Mouse (Mus musculus) kidney, postnatal 0 days (tissue): ENCODE data around the gene Cwh43. TPM values are rescaled to one million over a fixed set of nuclear protein-coding genes. Genes with fewer than 3 reads are reported as not detected.

ENCODE experiments used
- ATAC-seq: fragments of 200-750 bp; cut with Nextera tagmentation; replicated peaks from 2 replicates; pipeline ENCODE4 v1.8.0; 2017; ENCODE audit warnings: low read depth, moderate number of reproducible peaks, moderate TSS enrichment, moderate library complexity; ENCODE audit not compliant: low FRiP score
- DNase-seq: peaks from one replicate; pipeline ENCODE4 v3.0.0-alpha.2; 2016; ENCODE audit warnings: low spot score
- H3K27ac ChIP-seq: fragments of 300-500 bp; sonication (generic); 2 replicates; pipeline ENCODE4 v1.5.1; 2014; ENCODE audit warnings: mild to moderate bottlenecking
- H3K27me3 ChIP-seq: fragments of 300-500 bp; sonication (generic); 2 replicates; pipeline ENCODE4 v1.6.1; 2014; ENCODE audit warnings: low read length, mixed read lengths; ENCODE audit not compliant: insufficient read depth
- H3K36me3 ChIP-seq: fragments of 300-500 bp; sonication (generic); 2 replicates; pipeline ENCODE4 v1.6.1; 2014; ENCODE audit warnings: low read length, mixed read lengths; ENCODE audit not compliant: insufficient read depth
- H3K4me1 ChIP-seq: fragments of 300-500 bp; sonication (generic); replicated peaks from 2 replicates; pipeline ENCODE4 v1.6.1; 2014; ENCODE audit warnings: antibody characterized with exemption, low read length, mixed read lengths; ENCODE audit not compliant: insufficient read depth
- H3K4me2 ChIP-seq: fragments of 300-500 bp; sonication (generic); 2 replicates; pipeline ENCODE4 v1.6.1; 2014; ENCODE audit warnings: mild to moderate bottlenecking, low read length, moderate library complexity, mixed read lengths
- H3K4me3 ChIP-seq: fragments of 300-500 bp; sonication (generic); replicated peaks from 2 replicates; pipeline ENCODE4 v1.5.1; 2014; ENCODE audit warnings: low read depth, low read length
- H3K9ac ChIP-seq: fragments of 300-500 bp; sonication (generic); 2 replicates; pipeline ENCODE4 v1.6.1; 2014; ENCODE audit warnings: low read depth, low read length
- H3K9me3 ChIP-seq: fragments of 300-500 bp; sonication (generic); replicated peaks from 2 replicates; pipeline ENCODE4 v1.6.1; 2016; ENCODE audit warnings: low read length, inconsistent platforms, mixed read lengths
- CTCF ChIP-seq: IDR thresholded peaks from 2 replicates; pipeline ENCODE4 v1.5.1; 2016; ENCODE audit warnings: antibody characterized with exemption, low read depth, mild to moderate bottlenecking, moderate library complexity
- WGBS: fragments of 180-500 bp; shearing (Covaris S2); extraction: QIAGEN DNeasy Blood & Tissue Kit; methylation state at CpG from one replicate; pipeline ENCODE4 v1.1.7; 2014; 5-methylcytosine and 5-hydroxymethylcytosine counted together
- polyA plus RNA-seq: library from polyadenylated mRNA; unstranded; fragments of >200 nt; fragmentation: Nextera tagmentation; extraction: Ambion mirVana; gene quantifications from 2 replicates; pipeline ENCODE4 v1.2.1, GENCODE M21; 2015

Cwh43 gene
- polyA plus RNA-seq, 1 experiment from 2014 or later = 5.9 TPM

- Histone ChIP-seq H3K9ac (no peak overlapping the region), H3K4me3 (no peak overlapping the region), H3K27ac (no peak overlapping the region), H3K4me1 (no peaks in the 10 kb centered on the region), H3K27me3 (no peaks in the 10 kb centered on the region), H3K4me2 (no peak overlapping the region), H3K9me3 (no peaks in the 10 kb centered on the region), H3K36me3 (no peaks in the 10 kb centered on the region)
- DNase-seq (no peak), ATAC-seq (no peak)
- TF ChIP-seq CTCF = no peak
- 90% methylated on average over 2 of the region's 2 CpGs for WGBS
Measured at GRCm38 (mm10) chr5:73364107-73364864, 41.6 kb upstream of the Cwh43 start.

GRCm38 (mm10) chr5:73367906-73368305 is 38.0 kb upstream of the Cwh43 start:
- no peak for DNase-seq
- H3K4me3 ChIP-seq = no peak overlapping the region
- 80% methylated on average over 4 of the region's 4 CpGs for WGBS

GRCm38 (mm10) chr5:73368845-73369447 is 36.9 kb upstream of the Cwh43 start:
- Histone ChIP-seq H3K9ac (no peak overlapping the region), H3K9me3 (no peaks in the 10 kb centered on the region), H3K36me3 (no peaks in the 10 kb centered on the region), H3K4me3 (no peak overlapping the region), H3K4me1 (no peaks in the 10 kb centered on the region), H3K27ac (no peak overlapping the region), H3K4me2 (no peak overlapping the region), H3K27me3 (no peaks in the 10 kb centered on the region)
- TF ChIP-seq CTCF = no peak
- WGBS = 75% methylated on average over 10 of the region's 10 CpGs
- ATAC-seq = no peak
- no peak for DNase-seq

More at GRCm38 (mm10) chr5:73367906-73368305, 38.0 kb upstream of the Cwh43 start:
- H3K4me1 ChIP-seq = no peaks in the 10 kb centered on the region
- no peak overlapping the region for H3K4me2 ChIP-seq
- no peak for ATAC-seq
- H3K9ac ChIP-seq = no peak overlapping the region
- no peak for TF ChIP-seq CTCF
- no peak overlapping the region for H3K27ac ChIP-seq
- no peaks in the 10 kb centered on the region for H3K36me3 ChIP-seq
- H3K27me3 ChIP-seq = no peaks in the 10 kb centered on the region
- no peaks in the 10 kb centered on the region for H3K9me3 ChIP-seq

DNA sequence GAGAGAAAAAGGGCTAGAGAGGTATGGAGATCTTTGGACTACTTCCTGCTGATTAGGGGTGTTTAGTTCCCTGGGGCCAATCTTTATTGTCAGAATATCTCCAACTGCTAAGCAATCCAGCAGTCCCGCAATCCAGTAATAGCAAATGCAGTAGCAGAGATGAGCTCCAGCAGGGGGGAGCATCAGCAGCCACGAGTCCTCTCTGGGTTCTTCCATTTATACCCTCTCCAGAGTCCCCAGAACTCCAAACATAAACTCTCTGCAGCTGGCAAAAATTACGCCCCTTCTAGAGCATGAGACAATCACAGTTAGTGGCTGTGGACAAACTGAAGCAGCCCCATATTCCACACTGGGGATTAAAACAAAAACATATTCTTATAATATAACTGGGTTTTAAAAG is 36.1 kb upstream of the Cwh43 start:
- Histone ChIP-seq H3K9ac (no peak overlapping the region), H3K27me3 (no peaks in the 10 kb centered on the region), H3K4me2 (no peak overlapping the region), H3K36me3 (no peaks in the 10 kb centered on the region), H3K4me3 (no peak overlapping the region), H3K9me3 (no peaks in the 10 kb centered on the region), H3K27ac (no peak overlapping the region), H3K4me1 (no peaks in the 10 kb centered on the region)
- no peak for TF ChIP-seq CTCF
- WGBS = 65% methylated on average over 3 of the region's 3 CpGs
- DNase-seq = no peak
- ATAC-seq = no peak

GRCm38 (mm10) chr5:73372601-73373000 is 33.3 kb upstream of the Cwh43 start:
- no peak for TF ChIP-seq CTCF
- WGBS = 71% methylated on average over 5 of the region's 5 CpGs

DNA sequence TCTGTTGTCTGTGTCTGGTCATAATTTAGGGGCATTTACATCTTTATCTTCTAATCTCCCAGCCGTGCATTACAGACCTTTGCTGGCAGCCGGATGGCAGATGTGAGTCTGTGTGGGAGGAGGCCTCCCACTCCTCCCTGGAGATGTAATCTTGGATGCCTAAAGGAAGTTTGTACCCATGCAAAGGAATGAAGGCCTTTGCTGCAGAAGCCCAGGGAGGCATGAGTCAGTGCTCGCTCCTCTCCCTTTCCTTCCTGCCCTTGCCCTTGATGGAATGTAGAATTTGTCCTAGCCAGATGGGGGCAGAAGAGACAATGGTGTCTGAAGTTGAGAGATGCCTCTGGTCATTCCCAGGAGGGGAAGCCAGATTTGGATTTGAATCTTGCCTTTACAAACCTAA is 32.7 kb upstream of the Cwh43 start:
- Histone ChIP-seq H3K27ac (no peak overlapping the region), H3K36me3 (no peaks in the 10 kb centered on the region), H3K4me1 (no peaks in the 10 kb centered on the region), H3K4me3 (no peak overlapping the region), H3K9me3 (no peaks in the 10 kb centered on the region), H3K4me2 (no peak overlapping the region), H3K27me3 (no peaks in the 10 kb centered on the region), H3K9ac (no peak overlapping the region)
- no peak for ATAC-seq
- peak; percentile 37 for DNase-seq
- TF ChIP-seq CTCF = no peak
- 19% methylated on average over 3 of the region's 3 CpGs for WGBS

More at GRCm38 (mm10) chr5:73372601-73373000, 33.3 kb upstream of the Cwh43 start:
- ATAC-seq (no peak), DNase-seq (no peak)
- no peak overlapping the region for H3K9ac ChIP-seq
- no peaks in the 10 kb centered on the region for H3K27me3 ChIP-seq
- H3K4me3 ChIP-seq = no peak overlapping the region
- no peaks in the 10 kb centered on the region for H3K36me3 ChIP-seq
- H3K4me2 ChIP-seq = no peak overlapping the region
- H3K27ac ChIP-seq = no peak overlapping the region
- H3K4me1 ChIP-seq = no peaks in the 10 kb centered on the region
- H3K9me3 ChIP-seq = no peaks in the 10 kb centered on the region
